Mouse (Mus musculus) hematopoietic multipotent progenitor cell, adult 10-12 weeks (in vitro differentiated cells): ENCODE measurements around the gene Csrp1. TPM values are rescaled to one million over a fixed set of nuclear protein-coding genes. Genes with fewer than 3 reads are reported as not detected.

Source experiments
- polyA plus RNA-seq: library from polyadenylated mRNA; stranded (reverse); fragments of >175 nt; gene quantifications from 2 replicates; pipeline ENCODE4 v1.2.3, GENCODE M21; 2012; ENCODE audit warnings: low replicate concordance

The Csrp1 gene
- 34.8 and 34.9 TPM in 2 replicates for polyA plus RNA-seq

DNA sequence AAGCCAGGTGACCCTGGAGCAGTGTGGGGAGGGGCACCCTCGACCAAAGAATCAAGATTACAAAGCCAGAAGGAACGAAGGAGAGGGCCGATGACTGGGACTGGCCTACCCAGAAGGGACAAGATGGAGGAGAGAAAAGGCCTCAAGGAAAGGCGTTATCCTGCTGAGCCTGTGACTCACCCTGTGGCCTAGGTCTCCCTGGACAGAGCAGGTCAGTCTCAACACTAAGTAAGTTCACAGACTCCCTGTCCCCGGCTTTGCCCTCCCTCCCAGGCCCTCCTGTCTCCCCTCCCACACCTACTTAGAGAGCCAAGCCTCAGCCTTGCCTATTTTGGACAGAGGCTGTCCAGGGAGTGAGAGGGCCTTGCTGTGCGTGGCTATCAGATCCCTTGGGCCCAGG, at the start of gene Csrp1:
Gene Csrp1, plus strand, starts transcription at position 79 of the 400 bp plus-strand sequence.

DNA sequence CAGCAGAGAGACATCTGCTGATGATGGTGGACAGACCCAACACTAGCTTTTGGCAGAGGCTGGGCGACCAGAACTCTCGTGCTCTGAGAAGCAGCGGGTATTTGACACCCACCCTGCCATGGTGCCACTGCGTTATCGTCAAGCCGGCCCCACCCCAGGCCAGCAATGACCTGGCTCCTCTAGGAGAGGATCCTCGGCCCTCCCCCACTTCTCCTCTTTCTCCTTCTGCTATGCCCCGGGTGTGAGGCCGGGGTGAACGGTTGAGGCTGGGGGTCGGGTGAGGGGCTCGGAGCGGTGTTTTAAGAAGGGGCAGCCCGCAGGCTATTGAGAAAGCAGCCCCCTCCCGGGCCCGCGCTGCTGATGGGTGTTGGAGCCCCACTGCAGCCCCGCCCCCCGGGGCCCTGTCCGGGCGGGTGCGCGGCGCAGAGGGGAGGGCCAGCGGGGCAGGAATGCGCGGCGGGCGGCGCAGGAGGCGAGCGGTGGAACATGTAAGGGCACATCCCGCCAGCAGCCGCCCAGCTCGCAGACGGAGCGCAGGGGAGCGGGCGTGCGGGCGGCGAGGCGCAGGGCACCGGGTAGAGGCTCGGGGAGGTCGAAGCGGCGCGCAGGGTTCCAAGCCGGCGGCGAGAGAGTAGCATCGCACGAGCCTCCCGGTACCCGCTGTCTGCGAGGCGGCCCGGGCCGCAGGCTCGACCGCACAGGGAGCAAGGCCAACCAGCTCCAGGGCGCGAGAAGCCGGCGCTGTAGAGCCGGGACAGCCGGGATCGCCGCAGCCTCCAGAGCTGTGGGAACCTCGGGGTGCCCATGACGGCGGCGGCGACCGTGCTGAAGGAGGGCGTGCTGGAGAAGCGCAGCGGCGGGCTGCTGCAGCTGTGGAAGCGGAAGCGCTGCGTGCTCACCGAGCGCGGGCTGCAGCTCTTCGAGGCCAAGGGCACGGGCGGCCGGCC, 46.1 kb downstream of the Csrp1 start, which contains the start of gene Phlda3:
Gene Phlda3, plus strand, starts transcription at position 475 of the 947 bp plus-strand sequence.

GRCm38 (mm10) chr1:135778780-135779535, 59.1 kb downstream of the Csrp1 start, which contains the start of gene Tnni1:
Gene Tnni1 (plus strand): TSS chr1:135779434.

Other genes starting within 250 kb of the Csrp1 start
- gene Nav1, start 112.8 kb upstream of the Csrp1 start, polyA plus RNA-seq: 26.9 and 27.6 TPM in 2 replicates
- gene Phlda3, start 46.1 kb downstream of the Csrp1 start, polyA plus RNA-seq: 2.3 and 2.8 TPM in 2 replicates
- 0.42 TPM in 1 of 2 replicates, not detected in the other for gene Tnni1, start 59.4 kb downstream of the Csrp1 start, polyA plus RNA-seq
- gene Lad1, start 98.5 kb downstream of the Csrp1 start, polyA plus RNA-seq: 3.9 and 6.1 TPM in 2 replicates
- 0.13 and 0.20 TPM in 2 replicates for gene Tnnt2, start 116.3 kb downstream of the Csrp1 start, polyA plus RNA-seq
- gene Pkp1, start 199.1 kb downstream of the Csrp1 start, polyA plus RNA-seq: not detected in 2 replicates